Mouse (Mus musculus) kidney, adult 11 months (tissue): ENCODE data around the gene Carm1.

Experiments
- DNase-seq: peaks from one replicate; pipeline ENCODE4 v3.0.0; 2022

Gene Carm1

DNA sequence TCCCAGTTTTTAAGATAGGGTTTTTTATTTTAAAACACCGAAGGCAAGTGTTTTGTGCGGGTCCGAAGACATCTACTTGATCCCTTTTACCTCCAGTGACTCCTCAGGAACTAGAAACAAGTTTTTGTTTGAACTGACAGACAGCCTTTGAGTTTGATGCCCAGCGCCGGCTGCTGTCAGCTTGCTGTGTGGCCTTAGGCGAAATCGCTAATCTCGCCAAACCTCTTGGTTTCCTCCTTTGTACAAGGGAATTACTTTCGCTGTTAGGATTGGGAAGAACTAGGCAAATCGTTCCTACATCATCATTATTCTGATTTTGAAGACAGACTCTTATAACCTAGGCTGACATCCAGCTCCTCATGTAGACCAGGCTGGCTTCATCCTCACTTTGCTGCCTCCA, 70.4 kb downstream of the Carm1 start:
- no peak for DNase-seq

DNA sequence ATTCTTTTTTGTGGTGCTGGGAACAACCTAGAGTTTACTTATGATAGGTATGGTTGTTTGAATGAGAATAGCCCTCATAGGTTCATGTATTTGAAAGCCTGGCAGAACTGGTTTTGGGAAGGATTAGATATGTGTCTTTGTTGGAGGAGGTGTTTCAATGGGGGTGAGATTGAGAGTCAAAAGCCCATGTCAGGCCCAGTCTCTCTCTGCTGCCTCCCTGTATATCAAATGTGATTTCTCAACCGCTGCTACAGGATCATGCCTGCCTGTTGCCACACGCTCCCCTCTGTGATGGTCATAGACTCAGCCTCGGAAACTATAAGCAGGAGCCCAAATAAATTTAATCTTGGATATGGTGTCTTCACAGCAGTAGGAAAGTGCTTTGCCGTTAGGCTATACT, 73.5 kb downstream of the Carm1 start:
- no peak for DNase-seq

DNA sequence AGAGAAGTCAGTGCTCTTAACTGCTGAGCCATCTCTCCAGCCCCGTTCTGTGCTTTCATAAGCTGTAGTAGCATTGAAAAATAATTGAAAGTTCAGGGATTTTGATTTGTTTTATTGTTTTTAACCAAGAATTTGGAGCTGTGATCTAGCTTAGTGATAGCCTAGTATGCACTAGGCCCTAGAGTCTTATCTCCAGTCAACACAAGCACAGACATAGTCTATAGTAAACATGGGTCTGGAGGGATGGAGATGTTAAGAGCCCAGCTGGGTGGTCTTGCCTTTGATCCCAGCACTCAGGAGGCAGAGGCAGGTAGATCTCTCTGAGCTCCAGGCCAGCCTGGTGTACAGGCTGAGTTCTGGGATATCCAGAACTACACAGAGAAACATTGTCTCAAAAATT, 76.0 kb downstream of the Carm1 start:
- no peak for DNase-seq

DNA sequence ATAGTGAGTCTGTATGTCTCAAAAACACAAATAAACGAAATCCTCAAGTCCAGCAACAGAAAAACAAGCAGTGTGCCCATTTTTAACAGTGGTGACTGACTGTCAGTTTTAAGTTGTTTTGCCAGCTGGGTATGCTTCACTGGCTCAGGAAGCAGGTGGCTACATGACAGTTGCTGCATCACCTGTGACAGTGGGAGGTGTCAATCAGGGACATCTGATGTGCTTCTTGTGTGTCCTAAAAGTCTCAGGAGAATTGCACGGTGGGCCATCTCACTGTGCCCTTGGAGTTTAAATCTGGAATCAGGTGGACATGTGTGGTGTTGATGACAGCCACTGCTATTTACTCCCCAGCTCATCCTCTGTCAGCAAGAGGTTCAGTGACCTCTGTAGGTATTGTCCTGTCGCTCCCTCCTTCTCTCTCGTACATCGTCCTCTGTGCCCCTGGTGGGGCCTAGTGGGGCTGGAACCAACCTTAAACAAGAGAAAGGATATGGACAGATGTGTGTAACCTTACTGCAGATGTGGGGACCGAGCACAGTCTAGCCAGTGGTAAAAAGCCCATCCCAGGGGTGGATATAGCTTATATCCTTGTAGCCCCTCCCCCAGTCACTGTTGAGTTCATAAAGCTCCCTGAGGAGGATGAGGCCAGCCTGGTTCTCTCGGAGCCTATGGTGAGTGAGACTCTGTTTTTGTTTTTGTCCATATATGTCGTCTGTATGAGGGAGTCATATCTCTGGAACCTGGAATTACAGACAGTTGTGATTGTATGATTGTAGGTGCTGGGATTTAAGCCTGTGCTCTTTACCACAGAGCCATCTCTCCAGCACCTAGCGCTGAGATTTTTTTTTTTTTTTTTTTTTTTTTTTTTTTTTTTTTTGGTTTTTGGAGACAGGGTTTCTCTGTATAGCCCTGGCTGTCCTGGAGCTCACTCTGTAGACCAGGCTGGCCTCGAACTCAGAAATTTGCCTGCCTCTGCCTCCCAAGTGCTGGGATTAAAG, 78.9 kb downstream of the Carm1 start:
- DNase-seq: no peak

DNA sequence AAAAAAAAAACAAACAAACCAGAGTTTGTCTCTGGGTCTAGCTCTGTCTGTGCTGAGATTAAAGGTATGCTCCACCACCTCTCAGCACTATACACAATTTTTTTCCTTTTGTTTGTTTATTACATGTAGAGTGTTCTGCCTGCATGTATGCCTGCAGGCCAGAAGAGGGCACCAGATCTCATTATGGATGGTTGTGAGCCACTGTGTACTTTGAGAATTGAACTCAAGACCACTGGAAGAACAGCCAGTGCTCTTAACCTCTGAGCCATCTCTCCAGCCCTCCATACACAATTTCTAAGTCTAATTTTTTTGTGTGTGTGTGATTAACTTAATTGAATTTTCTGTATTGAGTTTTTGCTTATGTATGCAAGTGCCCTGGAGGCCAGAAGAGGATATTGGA, 79.9 kb downstream of the Carm1 start:
- no peak for DNase-seq

DNA sequence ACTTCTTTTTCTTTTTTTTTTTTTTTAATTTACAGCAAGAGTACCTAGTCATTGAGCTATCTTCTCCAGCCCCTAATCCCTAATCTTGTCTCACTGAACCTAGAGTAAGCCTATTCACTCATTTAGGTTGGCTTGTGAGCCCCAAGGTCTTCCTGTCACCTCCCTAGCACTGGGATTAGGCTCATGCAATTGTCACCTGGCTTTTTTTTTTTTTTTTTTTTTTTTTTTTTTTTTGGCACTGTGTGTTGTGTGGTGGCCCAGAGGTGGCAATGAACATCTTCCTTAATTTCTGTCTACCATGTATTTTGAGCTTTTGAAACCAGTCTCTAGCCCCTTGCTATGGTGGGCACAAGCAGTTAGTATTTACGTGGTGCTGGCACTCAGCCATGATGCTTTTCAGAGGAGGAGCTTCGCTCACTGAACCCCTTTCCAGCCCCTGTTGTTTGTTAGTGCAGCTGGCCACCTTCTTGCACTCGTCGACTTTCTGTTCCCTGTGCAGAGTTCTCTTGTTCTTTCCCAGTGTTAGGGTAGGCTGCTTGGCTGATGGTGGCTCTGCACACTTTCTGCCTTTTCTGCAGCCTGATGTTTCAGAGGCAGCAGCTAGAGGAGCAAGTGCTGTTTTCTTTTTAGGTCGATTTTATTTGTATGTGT, 80.6 kb downstream of the Carm1 start:
- no peak for DNase-seq

DNA sequence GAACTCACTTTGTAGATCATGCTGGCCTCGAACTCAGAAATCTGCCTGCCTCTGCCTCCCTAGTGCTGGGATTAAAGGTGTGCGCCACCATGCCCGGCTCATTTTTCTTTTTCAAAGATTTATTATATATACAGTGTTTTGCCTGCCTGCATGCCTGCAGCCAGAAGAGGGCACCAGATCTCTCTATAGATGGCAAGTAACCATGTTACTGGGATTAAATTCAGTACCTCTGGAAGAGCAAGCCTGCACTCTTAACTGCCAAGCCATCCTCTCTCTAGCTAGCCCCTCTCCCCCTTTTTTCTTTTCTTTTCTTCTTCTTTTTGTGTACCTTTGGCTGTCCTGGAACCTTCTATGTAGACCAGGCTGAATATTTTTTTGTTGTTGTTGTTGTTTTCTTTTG, 84.0 kb downstream of the Carm1 start:
- DNase-seq: peak; percentile 57

DNA sequence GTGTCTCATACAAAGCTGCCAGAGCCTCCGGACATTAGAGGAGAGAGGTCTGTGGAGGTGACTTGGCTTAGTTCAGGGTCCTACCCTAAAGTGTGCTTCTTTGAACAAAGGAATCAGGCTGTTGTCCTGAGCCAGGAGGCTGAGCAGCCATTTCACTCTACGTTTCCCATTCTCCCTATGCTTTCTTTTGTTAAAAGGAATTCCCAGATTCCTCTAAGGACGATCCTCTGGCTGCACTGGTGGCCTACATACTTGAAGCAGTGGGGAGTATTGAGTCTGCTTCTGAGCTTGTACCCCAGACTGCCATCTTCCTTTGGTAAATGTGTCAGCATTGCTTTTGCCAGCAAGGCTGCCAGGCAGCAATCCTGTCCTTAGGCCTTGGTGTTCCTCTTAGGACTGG, 86.4 kb downstream of the Carm1 start:
- DNase-seq: no peak

DNA sequence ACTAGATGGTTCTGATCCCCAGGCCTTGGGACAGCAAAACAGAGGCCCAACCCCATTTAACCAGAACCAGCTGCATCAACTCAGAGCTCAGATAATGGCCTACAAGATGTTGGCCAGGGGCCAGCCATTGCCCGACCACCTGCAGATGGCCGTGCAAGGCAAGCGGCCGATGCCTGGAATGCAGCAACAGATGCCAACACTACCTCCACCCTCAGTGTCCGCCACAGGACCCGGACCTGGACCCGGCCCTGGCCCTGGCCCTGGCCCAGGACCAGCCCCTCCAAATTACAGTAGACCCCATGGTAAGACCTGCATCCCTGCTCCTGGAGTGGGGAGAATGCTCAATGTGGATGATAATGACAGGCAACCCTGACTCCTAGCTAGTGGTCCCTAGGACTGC, 88.9 kb downstream of the Carm1 start:
- DNase-seq: no peak

DNA sequence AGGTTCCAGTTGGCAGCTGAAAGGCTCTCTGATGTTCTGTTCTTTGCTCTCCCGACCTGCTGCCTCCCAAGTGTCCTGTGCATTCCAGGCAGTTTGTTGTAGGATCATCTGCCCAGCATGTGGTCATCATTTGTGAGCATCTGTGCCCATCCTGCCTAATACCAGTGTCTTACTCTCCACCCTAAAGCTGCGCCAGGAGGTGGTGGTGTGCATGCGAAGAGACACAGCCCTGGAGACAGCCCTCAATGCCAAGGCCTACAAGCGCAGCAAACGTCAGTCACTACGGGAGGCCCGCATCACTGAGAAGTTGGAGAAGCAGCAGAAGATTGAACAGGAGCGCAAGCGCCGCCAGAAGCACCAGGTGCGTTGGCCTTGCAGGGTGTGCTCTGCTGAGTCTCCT, 92.3 kb downstream of the Carm1 start:
- no peak for DNase-seq
